Mouse (Mus musculus) embryonic fibroblast, embryonic 13.5 days (primary cell): Measurements from ENCODE around the gene Yae1d1.

Experiments
- CTCF ChIP-seq: IDR thresholded peaks from 2 replicates; pipeline ENCODE4 v1.5.1; 2011; ENCODE audit warnings: mild to moderate bottlenecking, control low read depth, low read length, moderate library complexity, borderline replicate concordance; ENCODE audit not compliant: insufficient read depth
- POLR2A ChIP-seq: IDR thresholded peaks from 2 replicates; pipeline ENCODE4 v1.6.1; 2011; ENCODE audit warnings: low read depth, mild to moderate bottlenecking, control low read depth, low read length, moderate library complexity

DNA sequence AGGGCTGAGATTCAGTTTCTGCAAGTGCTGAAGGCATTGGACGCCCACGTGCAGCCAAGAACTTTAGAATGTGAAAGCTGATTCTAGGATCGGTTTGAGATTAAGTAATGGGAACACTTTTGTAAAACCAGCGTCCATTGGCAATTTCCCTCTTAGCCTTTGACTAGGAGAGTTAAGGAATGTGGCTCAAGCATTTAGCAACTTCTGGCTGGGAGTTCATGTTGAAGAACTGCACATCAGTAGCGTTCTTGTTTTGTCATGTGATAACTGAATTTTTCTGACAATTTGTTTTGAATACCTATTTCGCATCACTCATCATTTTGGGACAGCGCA lies 332 bp upstream of the Yae1d1 start:
- TF ChIP-seq CTCF (no peak), POLR2A (no peak)
